Mouse (Mus musculus) small intestine, adult 2 months (tissue): ENCODE results near the gene Olfr924.

Experiments
- CTCF ChIP-seq: fragments of 200-500 bp; IDR thresholded peaks from 2 replicates; pipeline ENCODE4 v1.5.1; 2012; ENCODE audit warnings: low read depth, mild to moderate bottlenecking, control low read depth, inconsistent platforms, low read length, moderate library complexity, mixed read lengths; ENCODE audit not compliant: insufficient replicate concordance, insufficient read length; ENCODE audit errors: extremely low read depth
- POLR2A ChIP-seq: fragments of 200-500 bp; IDR thresholded peaks from 2 replicates; pipeline ENCODE4 v1.6.1; 2012; ENCODE audit warnings: low read depth, mild to moderate bottlenecking, control low read depth, inconsistent platforms, low read length, moderate library complexity

GRCm38 (mm10) chr9:38805696-38806095, 38.6 kb upstream of the Olfr924 start:
- no peak for TF ChIP-seq CTCF
- no peak for TF ChIP-seq POLR2A
